In genomic region chr17:24250988-24251319, GRCm38 (mm10) we compare ENCODE assay signal across 8 mouse cellular contexts. TPM values are rescaled to one million over a fixed set of nuclear protein-coding genes. Genes with fewer than 3 reads are reported as not detected.
DNase-seq lines count a peak whose midpoint lies in the region; ATAC-seq and TF ChIP-seq lines count a peak whose summit lies in the region.

No protein-coding gene starts in this region.

- ATAC-seq in limb, embryonic 15.5 days (ENCODE audit: insufficient number of reproducible peaks, low FRiP score, low TSS enrichment, low read depth), result peak; percentile 41; the same call in 1 of the 2 replicates
- no peak for ATAC-seq in stomach, embryonic 16.5 days (ENCODE audit: insufficient read depth, low FRiP score)

- peaks cover 7% of the 10 kb centered on the region for H3K4me1 ChIP-seq in cerebellum, adult 2 months (ENCODE audit: control insufficient read depth, insufficient read depth, low read length)
- peaks cover 11% of the 10 kb centered on the region for H3K4me1 ChIP-seq in testis, adult 2 months (ENCODE audit: control insufficient read depth, insufficient read depth, low read length)
- H3K4me1 ChIP-seq in limb, embryonic 15.5 days, result peaks cover 14% of the 10 kb centered on the region
- peaks cover 13% of the 10 kb centered on the region for H3K4me1 ChIP-seq in stomach, embryonic 16.5 days (ENCODE audit: control insufficient read depth, insufficient read depth, low read length)

- H3K27me3 ChIP-seq in cerebellum, adult 2 months (ENCODE audit: control insufficient read depth, insufficient read depth, low read length), result no peaks in the 10 kb centered on the region
- H3K27me3 ChIP-seq in testis, adult 2 months (ENCODE audit: control insufficient read depth, insufficient read depth, low read length), result no peaks in the 10 kb centered on the region
- H3K27me3 ChIP-seq in limb, embryonic 15.5 days, result no peaks in the 10 kb centered on the region
- no peaks in the 10 kb centered on the region for H3K27me3 ChIP-seq in stomach, embryonic 16.5 days (ENCODE audit: control insufficient read depth, insufficient read depth, low read length)

- H3K4me2 ChIP-seq in limb, embryonic 15.5 days, result peak overlapping the region; percentile 70
- peak overlapping the region; percentile 71 for H3K4me2 ChIP-seq in stomach, embryonic 16.5 days (ENCODE audit: low read depth, low read length)

- no peaks in the 10 kb centered on the region for H3K9me3 ChIP-seq in limb, embryonic 15.5 days
- H3K9me3 ChIP-seq in stomach, embryonic 16.5 days (replicated peaks; ENCODE audit: control insufficient read depth, low read length), result no peaks in the 10 kb centered on the region

- DNase-seq in cerebellum, adult 2 months, result no peak
- DNase-seq in cerebellum, adult 18-20 months, result no peak
- no peak for DNase-seq in testis, postnatal 14 days (ENCODE audit: low spot score)
- no peak for DNase-seq in retina, embryonic 14.5 days (ENCODE audit: low spot score)
- DNase-seq in cerebellum, adult 9-10 months, result no peak

- H3K27ac ChIP-seq in cerebellum, adult 2 months (ENCODE audit: insufficient read depth, low read length), result peak overlapping the region; percentile 21; the same call in 1 of the 2 replicates
- no peak overlapping the region for H3K27ac ChIP-seq in testis, adult 2 months (ENCODE audit: control insufficient read depth, insufficient read depth, low read depth, low read length)
- H3K27ac ChIP-seq in limb, embryonic 15.5 days, result peak overlapping the region; percentile 54
- peak overlapping the region; percentile 77 for H3K27ac ChIP-seq in stomach, embryonic 16.5 days (ENCODE audit: low read length)

- peak overlapping the region; percentile 92 for H3K4me3 ChIP-seq in cerebellum, adult 2 months (replicated peaks; ENCODE audit: insufficient read depth, low read depth, low read length)
- H3K4me3 ChIP-seq in testis, adult 2 months (ENCODE audit: control insufficient read depth, low read depth, low read length), result peak overlapping the region; percentile 94
- H3K4me3 ChIP-seq in limb, embryonic 15.5 days, result peak overlapping the region; percentile 83
- H3K4me3 ChIP-seq in stomach, embryonic 16.5 days (replicated peaks; ENCODE audit: low read length), result peak overlapping the region; percentile 90

- no peak for TF ChIP-seq CTCF in cerebellum, adult 2 months (IDR thresholded peaks at IDR 0.05; ENCODE audit: borderline replicate concordance, insufficient read depth, low read depth, low read length)
- TF ChIP-seq CTCF in testis, adult 2 months (IDR thresholded peaks at IDR 0.05; ENCODE audit: control insufficient read depth, insufficient read depth, insufficient replicate concordance, low read depth, low read length), result no peak

- no peak for TF ChIP-seq POLR2A in cerebellum, adult 2 months (IDR thresholded peaks at IDR 0.05; ENCODE audit: borderline replicate concordance, insufficient read depth, low read length)
- no peak; the same call in 1 of the 2 replicates for TF ChIP-seq POLR2A in testis, adult 2 months (IDR thresholded peaks at IDR 0.05; ENCODE audit: control insufficient read depth, low read depth, low read length)

- no peaks in the 10 kb centered on the region for H3K36me3 ChIP-seq in testis, adult 2 months (ENCODE audit: control insufficient read depth, insufficient read depth, low read length)
- H3K36me3 ChIP-seq in limb, embryonic 15.5 days, result peaks cover 27% of the 10 kb centered on the region
- peaks cover 11% of the 10 kb centered on the region for H3K36me3 ChIP-seq in stomach, embryonic 16.5 days (ENCODE audit: control insufficient read depth, insufficient read depth, low read length)

- H3K9ac ChIP-seq in limb, embryonic 15.5 days, result peak overlapping the region; percentile 56
- H3K9ac ChIP-seq in stomach, embryonic 16.5 days (ENCODE audit: low read length), result peak overlapping the region; percentile 85

- 1% methylated on average over 32 of the region's 32 CpGs for WGBS in cerebellum, adult 2 months
- WGBS in limb, embryonic 15.5 days, result under 1% methylated on average over 32 of the region's 32 CpGs
- WGBS in stomach, embryonic 16.5 days, result 0% methylated on average over 32 of the region's 32 CpGs

RNA-seq across cellular contexts. Expression of gene Ccnf, which starts 0.3 kb away (rescaled TPM):
- 3.6 and 4.1 TPM in 2 replicates for polyA plus RNA-seq in cerebellum, adult 2 months (2012; rRNA removed)
- 10.7 and 13.3 TPM in 2 replicates for polyA plus RNA-seq in testis, adult 2 months (2012; rRNA removed)
- 45.0 and 47.9 TPM in 2 replicates for polyA plus RNA-seq in limb, embryonic 15.5 days (2015; fragmentation: Nextera tagmentation; extraction: Ambion mirVana)
- polyA plus RNA-seq in stomach, embryonic 16.5 days (2015; fragmentation: Nextera tagmentation; extraction: Ambion mirVana), result 50.2 and 51.8 TPM in 2 replicates

RNA-seq across cellular contexts. Expression of gene Tedc2, which starts 30.3 kb away (rescaled TPM):
- 27.3 and 28.4 TPM in 2 replicates for polyA plus RNA-seq in cerebellum, adult 2 months (2012; rRNA removed)
- polyA plus RNA-seq in testis, adult 2 months (2012; rRNA removed), result 4.0 and 4.1 TPM in 2 replicates
- 10.3 and 11.4 TPM in 2 replicates for polyA plus RNA-seq in limb, embryonic 15.5 days (2015; fragmentation: Nextera tagmentation; extraction: Ambion mirVana)
- 7.6 and 9.7 TPM in 2 replicates for polyA plus RNA-seq in stomach, embryonic 16.5 days (2015; fragmentation: Nextera tagmentation; extraction: Ambion mirVana)

RNA-seq across cellular contexts. Expression of gene Ntn3, which starts 41.6 kb away (rescaled TPM):
- 3.8 and 4.5 TPM in 2 replicates for polyA plus RNA-seq in cerebellum, adult 2 months (2012; rRNA removed)
- 0.35 and 0.54 TPM in 2 replicates for polyA plus RNA-seq in testis, adult 2 months (2012; rRNA removed)
- polyA plus RNA-seq in limb, embryonic 15.5 days (2015; fragmentation: Nextera tagmentation; extraction: Ambion mirVana), result 8.8 and 13.8 TPM in 2 replicates
- polyA plus RNA-seq in stomach, embryonic 16.5 days (2015; fragmentation: Nextera tagmentation; extraction: Ambion mirVana), result 4.0 and 5.4 TPM in 2 replicates

RNA-seq across cellular contexts. Expression of gene Tbc1d24, which starts 45.6 kb away (rescaled TPM):
- polyA plus RNA-seq in cerebellum, adult 2 months (2012; rRNA removed), result 45.6 and 50.3 TPM in 2 replicates
- 7.0 and 9.5 TPM in 2 replicates for polyA plus RNA-seq in testis, adult 2 months (2012; rRNA removed)
- polyA plus RNA-seq in limb, embryonic 15.5 days (2015; fragmentation: Nextera tagmentation; extraction: Ambion mirVana), result 7.3 and 7.4 TPM in 2 replicates
- 3.6 and 5.4 TPM in 2 replicates for polyA plus RNA-seq in stomach, embryonic 16.5 days (2015; fragmentation: Nextera tagmentation; extraction: Ambion mirVana)
